Mouse (Mus musculus): ENCODE measurements at regions not wholly inside any gene's neighbourhood (a gene's known extent, or its start where the extent isn't known, plus 50 kb on each side); places are given as distances from the start of the nearest gene placed in this dataset.

- no peak for DNase-seq (ENCODE audit: low spot score in 2 of 2)
Observed at GRCm38 (mm10) chr4:26273754-26274153, 72.9 kb downstream of the Manea start.

GRCm38 (mm10) chr4:26259230-26260029, 87.3 kb downstream of the Manea start:
- no peak for DNase-seq (ENCODE audit: low spot score in 2 of 2)
- intact Hi-C loops (cut with DNase I), result no loop called here

More at GRCm38 (mm10) chr4:26273754-26274153, 72.9 kb downstream of the Manea start:
- intact Hi-C loops (cut with DNase I), result no loop called here

- DNase-seq (ENCODE audit: low spot score in 2 of 2), result no peak
- intact Hi-C loops (cut with DNase I), result no loop called here
Observed at GRCm38 (mm10) chr4:26255889-26256288, 90.8 kb downstream of the Manea start.

- intact Hi-C loops (cut with DNase I), result loop anchor here (2.0 kb wide), 1 partner anchor 245 kb away; no protein-coding TSS in a partner anchor
- peak; percentile 22 to 29 for DNase-seq (ENCODE audit: low spot score in 2 of 2)
Observed at GRCm38 (mm10) chr4:26247925-26248856, 98.5 kb downstream of the Manea start.

- no peak for DNase-seq (ENCODE audit: low spot score in 2 of 2)
- intact Hi-C loops (cut with DNase I), result no loop called here
Observed at GRCm38 (mm10) chr4:26223267-26223666, 123.4 kb downstream of the Manea start.

Data from left cerebral cortex, postnatal 36 days (tissue).